Mouse (Mus musculus): ENCODE measurements around the gene Mpzl1. TPM values are rescaled to one million over a fixed set of nuclear protein-coding genes. Genes with fewer than 3 reads are reported as not detected.

The Mpzl1 gene
- polyA plus RNA-seq, 1 experiment: 47.2 TPM

- TF ChIP-seq POLR2A (IDR thresholded peaks at IDR 0.05; ENCODE audit: borderline replicate concordance, extremely low read depth, low read depth, low read length): no peak
- TF ChIP-seq CTCF (IDR thresholded peaks at IDR 0.05; ENCODE audit: insufficient read depth, low read length): no peak
- no peak for DNase-seq
- Histone ChIP-seq H3K4me1 (ENCODE audit: control insufficient read depth, insufficient read depth, low read length) (no peaks in the 10 kb centered on the region), H3K4me3 (replicated peaks; ENCODE audit: extremely low read depth, low read depth, low read length) (no peak overlapping the region)
- WGBS: 81% methylated on average over 7 of the region's 7 CpGs
These were observed 66.9 kb downstream of the Mpzl1 start for GRCm38 (mm10) chr1:165567466-165567865.

GRCm38 (mm10) chr1:165565283-165565682, 69.1 kb downstream of the Mpzl1 start:
- no peaks in the 10 kb centered on the region for H3K4me1 ChIP-seq (ENCODE audit: control insufficient read depth, insufficient read depth, low read length)
- no peak for DNase-seq
- no peak overlapping the region for H3K4me3 ChIP-seq (replicated peaks; ENCODE audit: extremely low read depth, low read depth, low read length)
- no peak for TF ChIP-seq POLR2A (IDR thresholded peaks at IDR 0.05; ENCODE audit: borderline replicate concordance, extremely low read depth, low read depth, low read length)
- TF ChIP-seq CTCF (IDR thresholded peaks at IDR 0.05; ENCODE audit: insufficient read depth, low read length): no peak
- WGBS: 95% methylated on average over 4 of the region's 4 CpGs

- 81% methylated on average over 9 of the region's 9 CpGs for WGBS
- DNase-seq: no peak
- Histone ChIP-seq H3K4me1 (ENCODE audit: control insufficient read depth, insufficient read depth, low read length) (peaks cover 2% of the 10 kb centered on the region; the same call in 1 of the 2 replicates), H3K4me3 (replicated peaks; ENCODE audit: extremely low read depth, low read depth, low read length) (no peak overlapping the region)
- no peak for TF ChIP-seq CTCF (IDR thresholded peaks at IDR 0.05; ENCODE audit: insufficient read depth, low read length)
- TF ChIP-seq POLR2A (IDR thresholded peaks at IDR 0.05; ENCODE audit: borderline replicate concordance, extremely low read depth, low read depth, low read length): no peak
These were observed 75.3 kb downstream of the Mpzl1 start for GRCm38 (mm10) chr1:165559073-165559472.

GRCm38 (mm10) chr1:165556711-165557110, 77.6 kb downstream of the Mpzl1 start:
- peaks cover 2% of the 10 kb centered on the region; the same call in 1 of the 2 replicates for H3K4me1 ChIP-seq (ENCODE audit: control insufficient read depth, insufficient read depth, low read length)
- WGBS: 23% methylated on average over 2 of the region's 2 CpGs
- TF ChIP-seq POLR2A (IDR thresholded peaks at IDR 0.05; ENCODE audit: borderline replicate concordance, extremely low read depth, low read depth, low read length) (no peak), CTCF (IDR thresholded peaks at IDR 0.05; ENCODE audit: insufficient read depth, low read length) (no peak)
- no peak overlapping the region for H3K4me3 ChIP-seq (replicated peaks; ENCODE audit: extremely low read depth, low read depth, low read length)
- DNase-seq: no peak

Other genes starting within 250 kb of the Mpzl1 start
- gene Dcaf6, start 174.1 kb downstream of the Mpzl1 start, polyA plus RNA-seq (2012; rRNA removed): 20.0 and 26.0 TPM in 2 replicates
- 53.8 and 63.5 TPM in 2 replicates for gene Mpc2, start 173.9 kb downstream of the Mpzl1 start, polyA plus RNA-seq (2012; rRNA removed)
- 0.08 and 0.14 TPM in 2 replicates for gene Adcy10, start 149.4 kb downstream of the Mpzl1 start, polyA plus RNA-seq (2012; rRNA removed)
- gene Rcsd1, start 75.2 kb upstream of the Mpzl1 start, polyA plus RNA-seq (2012; rRNA removed): 33.9 and 40.9 TPM in 2 replicates
- gene Creg1, start 129.2 kb upstream of the Mpzl1 start, polyA plus RNA-seq (2012; rRNA removed): 91.8 and 94.8 TPM in 2 replicates
- gene Cd247, start 154.1 kb upstream of the Mpzl1 start, polyA plus RNA-seq (2012; rRNA removed): 8.7 and 10.7 TPM in 2 replicates

All from lung, adult 2 months (tissue).